Mouse (Mus musculus): ENCODE results near the gene Kctd6.
"Not testable (repeated sequence)": the region's sequence is repeated elsewhere in the genome, so short reads cannot be mapped to it uniquely, and the experiment has no call there.

Gene Kctd6

GRCm38 (mm10) chr14:8250141-8250871 is 36.4 kb downstream of the Kctd6 start:
- DNase-seq: no peak

- no peak for DNase-seq
These were observed 37.5 kb downstream of the Kctd6 start for GRCm38 (mm10) chr14:8251330-8251885.

DNA sequence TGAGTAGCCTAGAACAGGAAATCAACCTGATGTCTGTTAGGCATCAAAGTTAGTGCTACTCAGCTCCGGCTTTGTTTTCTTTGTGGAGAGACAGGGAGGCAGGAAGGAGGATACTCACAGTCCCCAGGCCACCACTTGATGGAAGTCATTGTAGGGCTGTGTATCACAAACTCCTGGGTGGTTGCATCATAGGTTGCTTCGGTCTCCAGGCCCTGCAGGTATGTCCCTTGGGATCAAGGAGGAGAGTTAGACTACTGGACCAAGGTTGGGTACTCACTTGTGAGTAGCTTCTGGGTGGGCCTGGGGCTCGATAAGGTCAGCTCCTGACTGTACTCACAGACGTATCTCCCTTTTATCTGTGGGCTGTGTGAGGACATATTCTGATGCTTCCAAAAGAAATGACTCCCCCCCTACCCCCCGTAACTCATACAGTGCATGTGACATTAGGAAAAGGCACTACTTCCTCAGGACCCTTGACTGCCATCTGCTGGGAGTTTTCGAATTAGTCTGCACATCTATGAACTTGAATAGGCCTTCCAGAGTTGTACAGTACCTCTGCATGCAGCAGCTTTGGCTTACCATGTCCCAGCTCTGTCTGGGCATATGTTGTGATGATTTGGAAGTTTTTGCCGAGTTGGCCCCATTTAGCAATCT is 41.3 kb downstream of the Kctd6 start:
- DNase-seq: peak; percentile 14

DNA sequence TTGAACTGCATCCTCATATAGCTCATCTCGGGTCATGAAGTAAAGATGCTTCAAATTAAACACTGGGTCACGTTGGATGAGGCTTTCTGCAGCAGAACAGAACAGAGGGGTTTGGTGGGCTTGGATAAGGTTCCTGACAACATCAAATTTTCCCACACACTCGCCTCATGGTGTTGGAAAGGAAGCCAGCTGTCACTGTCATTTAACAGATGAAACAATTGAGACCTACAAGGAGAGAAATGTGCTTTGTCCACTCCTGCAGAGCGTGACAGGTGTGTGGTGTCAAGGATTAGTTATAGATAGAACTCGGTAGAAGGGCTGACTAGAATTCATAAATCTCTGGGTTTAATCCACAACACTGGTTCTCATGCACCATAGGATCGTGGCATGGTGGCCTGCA is 42.1 kb downstream of the Kctd6 start:
- DNase-seq: no peak

GRCm38 (mm10) chr14:8256881-8257280 is 42.9 kb downstream of the Kctd6 start:
- DNase-seq: no peak

DNA sequence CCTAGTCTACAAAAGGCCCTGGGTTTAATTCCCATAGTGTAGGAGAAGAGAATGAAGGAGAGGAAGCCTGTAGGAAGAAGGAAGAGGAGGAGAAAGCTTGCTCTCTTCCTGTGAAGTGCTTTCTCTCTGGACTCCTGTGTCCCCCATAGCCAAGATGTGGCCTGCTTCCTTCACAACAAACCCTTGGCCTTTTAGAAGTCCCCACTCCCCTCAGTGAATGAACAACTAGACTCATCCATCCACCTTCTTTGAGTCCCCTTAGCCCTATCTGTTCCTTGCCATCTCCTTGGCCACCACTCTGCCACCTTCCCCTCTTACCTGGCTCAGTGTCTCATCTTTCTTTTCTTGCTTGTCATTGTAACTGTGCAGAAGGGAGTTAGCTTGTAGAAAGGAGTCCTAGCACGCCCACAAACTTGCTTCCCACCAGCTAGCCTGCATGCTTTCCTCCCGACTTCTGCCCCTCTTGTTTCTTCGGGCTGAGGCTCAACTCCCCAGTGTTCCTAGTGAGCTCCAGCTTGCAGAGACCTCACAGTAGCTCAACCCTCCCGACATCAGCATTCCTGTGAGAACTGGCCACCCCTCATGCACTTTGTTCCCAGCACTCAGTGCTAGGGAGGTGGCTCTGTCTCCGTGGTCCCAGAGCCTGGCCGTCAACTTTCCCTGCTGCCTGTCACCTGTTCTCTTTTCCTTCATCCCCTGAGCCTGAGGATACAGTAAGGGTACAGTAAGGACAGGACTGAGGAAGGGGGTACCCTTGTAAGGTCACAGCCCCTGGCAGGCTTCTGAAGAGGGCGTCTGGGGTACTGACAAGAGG is 43.8 kb downstream of the Kctd6 start:
- no peak for DNase-seq

- DNase-seq: no peak
These were observed 44.3 kb downstream of the Kctd6 start for GRCm38 (mm10) chr14:8258335-8258627.

DNA sequence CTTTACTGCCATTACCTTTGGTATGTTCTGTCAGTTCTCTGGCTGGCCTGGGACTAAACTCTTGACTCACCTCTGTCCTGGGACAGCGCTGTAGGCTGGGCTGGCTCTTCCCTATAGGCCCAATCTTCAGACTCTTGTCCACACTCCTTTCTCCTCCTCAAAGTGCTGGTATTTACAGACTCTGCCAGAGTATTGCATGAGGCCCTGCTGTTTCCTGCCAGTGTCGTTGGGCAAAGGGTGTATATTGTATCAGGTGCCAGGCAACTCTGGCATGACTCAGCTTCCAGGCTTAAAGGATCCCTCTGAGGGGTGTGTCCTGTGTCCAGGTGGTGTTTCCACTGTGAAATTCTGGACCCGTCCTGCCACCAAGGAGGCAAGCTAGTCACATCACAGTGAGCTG is 44.8 kb downstream of the Kctd6 start:
- no peak for DNase-seq

- DNase-seq: no peak
These were observed 45.2 kb downstream of the Kctd6 start, which contains the start of gene Acox2 for GRCm38 (mm10) chr14:8259166-8259565. Acox2 (minus strand) TSS chr14:8259353.

- DNase-seq: no peak
These were observed 46.3 kb downstream of the Kctd6 start for GRCm38 (mm10) chr14:8260214-8260613.

GRCm38 (mm10) chr14:8262242-8262641 is 48.3 kb downstream of the Kctd6 start:
- DNase-seq: no peak

DNA sequence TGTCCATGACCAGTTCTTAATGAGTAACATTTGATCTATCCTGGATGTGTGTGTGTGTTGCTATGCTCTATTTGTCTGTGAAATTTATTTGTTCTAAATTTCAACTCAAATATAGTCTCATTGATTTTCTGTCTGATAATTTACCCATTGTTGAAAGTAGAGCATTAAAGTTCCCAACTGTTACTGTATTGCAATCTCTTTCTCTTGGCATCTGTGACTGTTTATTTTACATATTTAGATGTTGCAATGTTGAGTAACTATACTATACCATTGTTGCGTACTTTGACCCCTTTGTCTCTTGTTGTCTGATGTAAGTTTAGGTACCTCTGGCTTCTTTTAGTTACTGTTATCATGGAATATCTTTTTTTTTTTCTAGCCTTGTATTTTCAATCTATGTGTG is 50.4 kb downstream of the Kctd6 start:
- no peak for DNase-seq

- not testable (repeated sequence) for DNase-seq
These were observed 57.3 kb downstream of the Kctd6 start for GRCm38 (mm10) chr14:8271281-8271680.
